Mouse (Mus musculus) MEL (cell line): Measurements from ENCODE around the gene Snx3.

Experiments used
- CTCF ChIP-seq, 3 experiments: IDR thresholded peaks in 2 of 3; conservative IDR thresholded peaks in 1 of 3; 2 replicates each; pipeline ENCODE4 v1.5.1; 2011 to 2012; ENCODE audit warnings: low read length in 3 of 3, low read depth in 2 of 3, mild to moderate bottlenecking in 2 of 3, improper control_type of control experiment in 1 of 3, inconsistent platforms in 1 of 3, mixed read lengths in 1 of 3, moderate library complexity in 1 of 3; ENCODE audit not compliant: control insufficient read depth in 1 of 3, insufficient read depth in 1 of 3, poor library complexity in 1 of 3, severe bottlenecking in 1 of 3
- ELF1 ChIP-seq: IDR thresholded peaks from 2 replicates; pipeline ENCODE4 v1.6.1; 2014; ENCODE audit warnings: low read depth, mild to moderate bottlenecking, inconsistent platforms, low read length, improper control_type of control experiment, moderate library complexity
- ETS1 ChIP-seq: IDR thresholded peaks from 2 replicates; pipeline ENCODE4 v1.6.1; 2012; ENCODE audit warnings: low read depth, mild to moderate bottlenecking, inconsistent platforms, low read length, improper control_type of control experiment, moderate library complexity
- MAX ChIP-seq: IDR thresholded peaks from 2 replicates; pipeline ENCODE4 v1.6.1; 2011; ENCODE audit warnings: low read length, improper control_type of control experiment
- POLR2AphosphoS2 ChIP-seq: IDR thresholded peaks from 2 replicates; pipeline ENCODE4 v1.6.1; 2011; ENCODE audit warnings: low read length, improper control_type of control experiment
- RCOR1 ChIP-seq: IDR thresholded peaks from 2 replicates; pipeline ENCODE4 v1.6.1; 2012; ENCODE audit warnings: low read depth, mild to moderate bottlenecking, inconsistent platforms, low read length, improper control_type of control experiment
- UBTF ChIP-seq: IDR thresholded peaks from 2 replicates; pipeline ENCODE4 v1.6.1; 2012; ENCODE audit warnings: low read depth, mild to moderate bottlenecking, inconsistent platforms, low read length, improper control_type of control experiment, moderate library complexity, borderline replicate concordance; ENCODE audit not compliant: insufficient read depth

- TF ChIP-seq POLR2AphosphoS2, result no peak
- TF ChIP-seq UBTF, result no peak
- no peak for TF ChIP-seq ELF1
- TF ChIP-seq CTCF (IDR thresholded peaks at IDR 0.05 in 2 of 3, conservative IDR thresholded peaks at IDR 0.05 in 1 of 3; ENCODE audit: control insufficient read depth in 1 of 3, insufficient read depth in 1 of 3, low read depth in 2 of 3, low read length in 3 of 3, poor library complexity in 1 of 3, severe bottlenecking in 1 of 3), result no peak
- TF ChIP-seq RCOR1, result no peak
- no peak for TF ChIP-seq MAX
- TF ChIP-seq ETS1, result no peak
These were observed 80.1 kb downstream of the Snx3 start for GRCm38 (mm10) chr10:42581694-42582565.
